Mouse (Mus musculus): ENCODE measurements around the gene St3gal2.
"Not testable (repeated sequence)": the region's sequence is repeated elsewhere in the genome, so short reads cannot be mapped to it uniquely, and the experiment has no call there.

The St3gal2 gene

DNA sequence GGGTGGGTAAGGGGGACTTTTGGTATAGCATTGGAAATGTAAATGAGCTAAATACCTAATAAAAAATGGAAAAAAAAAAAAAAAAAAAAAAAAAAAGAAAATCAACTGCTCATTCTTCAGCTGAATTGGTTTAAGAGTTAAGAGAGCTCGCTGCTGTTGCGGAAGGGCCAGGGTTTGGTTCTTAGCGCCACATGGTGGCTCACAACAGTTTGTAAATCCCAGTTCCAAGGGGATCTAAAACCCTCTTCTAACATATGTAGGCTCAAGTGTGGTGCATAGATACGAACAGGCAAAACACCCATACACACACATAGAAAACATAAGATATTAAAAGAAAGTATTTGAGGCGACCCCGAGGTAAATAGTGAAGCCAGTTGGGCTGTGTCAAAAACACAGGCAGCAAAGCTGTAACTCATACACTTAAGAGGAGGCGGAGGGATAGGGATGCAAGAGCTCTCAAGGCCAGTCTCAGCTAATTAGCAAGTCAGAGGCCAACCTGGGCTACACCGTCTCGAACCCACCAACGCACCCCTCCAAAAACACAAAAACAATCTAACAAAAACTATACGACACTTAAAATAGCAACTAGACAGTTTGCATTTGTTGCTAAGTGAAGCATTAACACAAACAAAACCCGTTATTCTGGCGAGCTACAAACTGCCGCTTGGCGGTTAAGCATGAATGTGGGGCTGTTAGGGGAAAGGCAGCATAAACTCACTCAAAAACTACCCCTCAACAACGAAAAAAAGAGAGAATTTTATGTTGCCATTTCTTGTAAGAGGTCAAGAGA, 77.1 kb downstream of the St3gal2 start:
- DNase-seq (ENCODE audit: low read depth, low spot score): no peak

DNA sequence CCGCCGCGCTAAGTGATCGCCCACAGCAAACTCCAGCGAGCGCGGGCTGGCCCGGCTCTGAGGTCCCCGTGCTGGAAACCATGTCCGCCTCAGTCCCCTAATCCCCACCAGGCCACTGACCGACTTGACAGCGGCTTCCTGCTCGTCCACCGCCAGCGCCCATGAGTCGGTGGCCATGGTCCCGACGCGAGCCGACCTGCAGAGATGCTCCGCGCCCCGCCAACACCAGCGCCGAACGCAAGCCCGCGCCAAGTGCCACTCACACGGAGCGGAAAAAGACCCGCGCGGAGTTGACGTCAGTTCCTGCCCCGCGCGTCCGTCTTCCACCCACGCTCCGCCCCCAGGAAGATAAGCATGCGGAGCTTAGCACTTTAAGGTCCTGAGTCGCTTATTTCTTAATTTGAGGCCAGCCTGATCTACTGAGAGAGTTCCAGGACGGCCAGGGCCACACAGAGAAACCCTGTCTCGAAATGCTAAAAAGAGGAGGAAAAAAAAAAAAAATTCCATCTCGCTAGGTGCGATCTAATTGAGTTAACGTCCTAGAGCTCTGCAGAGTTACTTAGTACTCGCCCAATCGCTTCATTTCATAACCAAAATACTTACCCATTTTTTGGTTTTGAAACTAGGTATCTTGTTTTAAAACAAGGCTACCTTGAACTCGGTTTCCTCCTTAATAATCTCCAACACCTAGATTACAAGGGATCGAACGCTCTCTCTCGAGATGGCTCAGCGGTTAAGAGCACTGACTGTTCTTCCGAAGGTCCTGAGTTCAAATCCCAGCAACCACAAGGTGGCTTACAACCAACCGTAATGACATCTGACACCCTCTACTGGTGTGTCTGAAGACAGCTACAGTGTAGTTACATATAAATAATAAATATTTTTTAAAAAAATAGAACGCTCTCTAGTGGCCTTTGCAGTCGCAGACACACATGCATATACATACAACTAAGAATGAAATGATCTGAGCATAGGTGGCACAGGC, 78.1 kb downstream of the St3gal2 start, which contains the start of gene Ddx19a:
Gene Ddx19a, minus strand, starts transcription at position 254 of the 985 bp plus-strand sequence.
- peak; percentile 97 for DNase-seq (ENCODE audit: low read depth, low spot score)

DNA sequence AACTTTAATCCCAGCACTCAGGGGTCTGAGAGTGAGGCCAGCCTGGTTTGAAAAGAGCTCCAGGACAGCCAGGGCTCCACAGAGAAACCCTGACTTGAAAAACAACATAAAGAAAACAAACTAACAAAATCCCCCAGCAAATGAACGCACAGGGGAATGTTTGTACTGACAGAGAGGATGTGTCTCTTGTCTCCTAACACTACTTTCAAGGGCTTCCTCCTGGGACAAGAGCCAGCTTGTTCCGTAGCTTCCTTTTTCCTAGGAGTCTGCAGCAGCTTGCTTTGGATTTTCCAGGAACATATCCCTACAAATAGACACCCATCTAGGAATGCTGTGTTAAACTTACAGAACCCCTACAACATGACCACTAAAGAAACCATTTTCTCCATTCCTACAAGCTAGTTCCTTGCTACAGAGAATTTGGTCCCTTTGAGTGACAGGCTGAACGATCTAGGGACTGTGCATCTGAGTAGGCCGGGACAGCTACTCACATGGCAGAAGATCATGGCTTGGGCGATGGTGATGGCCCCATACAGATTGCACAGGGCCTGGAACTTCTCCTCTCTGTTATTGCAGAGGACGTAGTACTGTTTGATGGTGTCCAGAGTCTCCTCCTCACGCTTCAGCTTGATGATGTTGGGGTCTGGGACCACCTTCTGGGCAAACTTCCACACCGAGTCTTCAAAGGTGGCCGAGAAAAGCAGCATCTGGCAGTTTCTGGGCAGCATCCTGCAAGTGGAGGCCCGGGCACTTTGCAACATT, 90.7 kb downstream of the St3gal2 start:
- DNase-seq (ENCODE audit: low read depth, low spot score): not testable (repeated sequence)
